Comparison of ENCODE assay signal across 23 mouse cellular contexts in the genomic region with DNA sequence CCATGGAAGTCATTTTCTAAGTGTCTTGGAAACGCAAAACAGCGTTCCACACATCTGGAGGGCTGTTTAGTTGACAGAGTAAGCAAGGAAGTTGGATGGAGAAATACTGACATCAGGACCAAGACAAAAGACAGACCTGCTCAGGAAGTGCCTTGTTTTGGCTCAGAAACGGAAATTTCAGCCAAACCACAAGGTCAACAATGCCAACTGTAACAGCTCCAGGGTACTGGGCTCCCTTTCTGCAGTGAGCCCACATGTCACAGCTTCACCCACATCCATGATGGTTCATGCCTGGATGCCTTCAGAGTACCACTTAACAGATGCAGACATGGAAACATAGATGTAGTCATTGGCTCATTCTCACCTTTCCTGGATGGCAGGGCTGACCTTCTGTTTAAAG.
DNase-seq lines count a peak whose midpoint lies in the region; ATAC-seq and TF ChIP-seq lines count a peak whose summit lies in the region.
"Had no signal": no experiment of that assay in that cellular context is flagged by ENCODE, and none has a peak within 500 bp of the region (broad histone marks: within the 10 kb centered on the region; RNA-seq: fewer than 3 reads in every experiment).

No protein-coding gene starts in this region.

- no peak overlapping the region for H3K9ac ChIP-seq in hindbrain, embryonic 13.5 days
- H3K9ac ChIP-seq: embryonic facial prominence, embryonic 12.5 days; forebrain, embryonic 15.5 days; hindbrain, embryonic 12.5 days; lung, embryonic 15.5 days; midbrain, embryonic 13.5 days had no signal

- no peak for TF ChIP-seq POLR2A in lung, adult 2 months (IDR thresholded peaks at IDR 0.05; ENCODE audit: borderline replicate concordance, extremely low read depth, low read depth, low read length)

- no peaks in the 10 kb centered on the region for H3K27me3 ChIP-seq in hindbrain, embryonic 13.5 days
- H3K27me3 ChIP-seq: embryonic facial prominence, embryonic 12.5 days; forebrain, embryonic 15.5 days; hindbrain, embryonic 12.5 days; lung, embryonic 15.5 days; midbrain, embryonic 13.5 days had no signal

- WGBS in lung, adult 2 months = 40% methylated on average over 3 of the region's 3 CpGs
- 88% methylated on average over 3 of the region's 3 CpGs for WGBS in hindbrain, embryonic 13.5 days

- ATAC-seq in megakaryocyte, adult 5-6 weeks (ENCODE audit: poor library complexity, severe bottlenecking) = peak; percentile 31
- ATAC-seq in hindbrain, embryonic 13.5 days (ENCODE audit: low FRiP score) = no peak
- ATAC-seq: forebrain, embryonic 15.5 days; inflammation-experienced regulatory T-cells, adult 6 months; midbrain, embryonic 13.5 days had no signal

- no peak overlapping the region for H3K4me3 ChIP-seq in lung, adult 2 months (replicated peaks; ENCODE audit: extremely low read depth, low read depth, low read length)
- H3K4me3 ChIP-seq in hindbrain, embryonic 13.5 days = no peak overlapping the region
- H3K4me3 ChIP-seq: embryonic facial prominence, embryonic 12.5 days; erythroblast, embryonic 14.5 days; forebrain, embryonic 15.5 days; hindbrain, embryonic 12.5 days; lung, embryonic 15.5 days; midbrain, embryonic 13.5 days had no signal

- TF ChIP-seq CTCF in lung, adult 2 months (IDR thresholded peaks at IDR 0.05; ENCODE audit: insufficient read depth, low read length) = no peak

- H3K4me2 ChIP-seq in hindbrain, embryonic 13.5 days = no peak overlapping the region
- H3K4me2 ChIP-seq: embryonic facial prominence, embryonic 12.5 days; forebrain, embryonic 15.5 days; heart, embryonic 11.5 days; hindbrain, embryonic 12.5 days; lung, embryonic 15.5 days; midbrain, embryonic 13.5 days had no signal

- no peaks in the 10 kb centered on the region for H3K9me3 ChIP-seq in hindbrain, embryonic 13.5 days
- H3K9me3 ChIP-seq: embryonic facial prominence, embryonic 12.5 days; forebrain, embryonic 15.5 days; hindbrain, embryonic 12.5 days; lung, embryonic 15.5 days; midbrain, embryonic 13.5 days had no signal

- H3K4me1 ChIP-seq in lung, adult 2 months (ENCODE audit: control insufficient read depth, insufficient read depth, low read length) = no peaks in the 10 kb centered on the region
- H3K4me1 ChIP-seq in hindbrain, embryonic 13.5 days (replicated peaks) = peaks cover 7% of the 10 kb centered on the region
- H3K4me1 ChIP-seq: embryonic facial prominence, embryonic 12.5 days; hindbrain, embryonic 12.5 days; lung, embryonic 15.5 days; midbrain, embryonic 13.5 days had no signal

- intact Hi-C loops in left cerebral cortex, postnatal 10 days (cut with DNase I) = no loop called here

- no peaks in the 10 kb centered on the region for H3K36me3 ChIP-seq in hindbrain, embryonic 13.5 days
- H3K36me3 ChIP-seq: embryonic facial prominence, embryonic 12.5 days; forebrain, embryonic 15.5 days; hindbrain, embryonic 12.5 days; lung, embryonic 15.5 days; midbrain, embryonic 13.5 days had no signal

- H3K27ac ChIP-seq in hindbrain, embryonic 13.5 days = no peak overlapping the region
- H3K27ac ChIP-seq: embryonic facial prominence, embryonic 12.5 days; forebrain, embryonic 15.5 days; hindbrain, embryonic 12.5 days; lung, embryonic 15.5 days; midbrain, embryonic 13.5 days had no signal

- DNase-seq in lung, postnatal 25 days (ENCODE audit: low spot score) = peak; percentile 10
- no peak for DNase-seq in lung, adult 2 months
- DNase-seq in 3T3-L1 (ENCODE audit: low read depth, low spot score) (peak; percentile 50), MN1 (ENCODE audit: low spot score) (peak; percentile 14)
- DNase-seq in left cerebral cortex, postnatal 10 days (ENCODE audit: extremely low spot score in 1 of 2, low spot score in 2 of 2) = no peak
- DNase-seq: adrenal gland, postnatal 36 days; cerebellum, adult 8-10 months; gastrocnemius, postnatal 14 days; heart, postnatal 10 days; kidney, adult 2 months; kidney, postnatal 10 days; layer of hippocampus, postnatal 36 days; right cerebral cortex, postnatal 25 days had no signal

Comparison
In these comparisons a context has a peak if more than half of its experiments do, and no peak if none do; other contexts are left out.
1. DNase-seq: peak in lung, postnatal 25 days (single experiment), 3T3-L1 (single experiment) and MN1 (single experiment); none in lung, adult 2 months (single experiment) and left cerebral cortex, postnatal 10 days (0 of 2).